Mouse (Mus musculus) stomach, embryonic 15.5 days (tissue): ENCODE results near the gene Vps41. TPM values are rescaled to one million over a fixed set of nuclear protein-coding genes. Genes with fewer than 3 reads are reported as not detected.
A peak's percentile ranks its signal among the peaks of the same experiment; 100 is the strongest.

Experiments used
- ATAC-seq: fragments of 200-750 bp; cut with Nextera tagmentation; 2 replicates; pipeline ENCODE4 v1.8.0; 2017; ENCODE audit warnings: low read depth, moderate number of reproducible peaks, moderate TSS enrichment; ENCODE audit not compliant: insufficient read depth, low FRiP score
- H3K27ac ChIP-seq: fragments of 300-500 bp; sonication (generic); 2 replicates; pipeline ENCODE4 v1.5.1; 2015; ENCODE audit warnings: mild to moderate bottlenecking, inconsistent platforms
- H3K27me3 ChIP-seq: fragments of 300-500 bp; sonication (generic); replicated peaks from 2 replicates; pipeline ENCODE4 v1.6.1; 2015; ENCODE audit warnings: inconsistent platforms
- H3K36me3 ChIP-seq: fragments of 300-500 bp; sonication (generic); 2 replicates; pipeline ENCODE4 v1.6.1; 2015; ENCODE audit warnings: inconsistent platforms
- H3K4me1 ChIP-seq: fragments of 300-500 bp; sonication (generic); 2 replicates; pipeline ENCODE4 v1.6.1; 2015; ENCODE audit warnings: inconsistent platforms
- H3K4me2 ChIP-seq: fragments of 300-500 bp; sonication (generic); 2 replicates; pipeline ENCODE4 v1.6.1; 2015; ENCODE audit warnings: mild to moderate bottlenecking, inconsistent platforms
- H3K4me3 ChIP-seq: fragments of 300-500 bp; sonication (generic); replicated peaks from 2 replicates; pipeline ENCODE4 v1.5.1; 2015; ENCODE audit warnings: inconsistent platforms
- H3K9ac ChIP-seq: fragments of 300-500 bp; sonication (generic); 2 replicates; pipeline ENCODE4 v1.6.1; 2015; ENCODE audit warnings: inconsistent platforms
- H3K9me3 ChIP-seq: fragments of 300-500 bp; sonication (generic); 2 replicates; pipeline ENCODE4 v1.6.1; 2016; ENCODE audit warnings: inconsistent platforms
- WGBS: fragments of 180-500 bp; shearing (Covaris S2); methylation state at CpG from one replicate; pipeline ENCODE4 v1.1.7; 2015; 5-methylcytosine and 5-hydroxymethylcytosine counted together
- polyA plus RNA-seq: library from polyadenylated mRNA; unstranded; fragments of >200 nt; fragmentation: Nextera tagmentation; extraction: Ambion mirVana; gene quantifications from 2 replicates; pipeline ENCODE4 v1.2.1, GENCODE M21; 2015

The Vps41 gene
- polyA plus RNA-seq, 1 experiment from 2014 or later: 54.0 TPM

- Histone ChIP-seq H3K36me3 (0 out of 2 replicates have a peak, but pooled peaks cover 4% of the 10 kb centered on the region), H3K27me3 (no peaks in the 10 kb centered on the region), H3K9ac (no peak overlapping the region), H3K4me3 (no peak overlapping the region), H3K27ac (no peak overlapping the region), H3K4me2 (no peak overlapping the region), H3K9me3 (no peaks in the 10 kb centered on the region), H3K4me1 (no peaks in the 10 kb centered on the region)
- 54% methylated on average over 3 of the region's 3 CpGs for WGBS
- no peak for ATAC-seq
Observed at GRCm38 (mm10) chr13:18847386-18847785, 130.3 kb downstream of the Vps41 start.

DNA sequence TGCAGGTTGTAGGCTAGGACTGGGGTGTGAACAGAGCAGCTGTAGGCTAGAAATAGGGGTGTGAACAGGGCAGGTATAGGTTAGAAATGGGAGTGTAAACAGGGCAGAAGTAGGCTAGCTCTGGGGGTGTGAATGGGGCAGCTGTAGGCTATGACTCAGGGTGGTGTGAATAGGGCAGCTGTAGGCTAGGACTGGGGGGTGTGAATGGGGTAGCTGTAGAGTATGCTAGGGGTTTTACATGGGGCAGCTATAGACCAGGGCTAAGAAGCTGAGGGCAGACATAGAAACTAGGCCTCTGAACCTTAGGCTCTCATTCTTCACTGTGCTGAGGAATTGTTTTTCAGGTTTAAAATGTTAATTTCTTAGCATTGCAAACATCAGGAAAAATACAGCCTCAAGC is 132.5 kb downstream of the Vps41 start:
- Histone ChIP-seq H3K36me3 (0 out of 2 replicates have a peak, but pooled peaks cover 4% of the 10 kb centered on the region), H3K9ac (no peak overlapping the region), H3K9me3 (no peaks in the 10 kb centered on the region), H3K4me1 (no peaks in the 10 kb centered on the region), H3K27ac (no peak overlapping the region), H3K4me3 (no peak overlapping the region), H3K4me2 (no peak overlapping the region), H3K27me3 (no peaks in the 10 kb centered on the region)
- 0 out of 2 replicates have a peak, but pooled peaks have one; percentile 27 for ATAC-seq

DNA sequence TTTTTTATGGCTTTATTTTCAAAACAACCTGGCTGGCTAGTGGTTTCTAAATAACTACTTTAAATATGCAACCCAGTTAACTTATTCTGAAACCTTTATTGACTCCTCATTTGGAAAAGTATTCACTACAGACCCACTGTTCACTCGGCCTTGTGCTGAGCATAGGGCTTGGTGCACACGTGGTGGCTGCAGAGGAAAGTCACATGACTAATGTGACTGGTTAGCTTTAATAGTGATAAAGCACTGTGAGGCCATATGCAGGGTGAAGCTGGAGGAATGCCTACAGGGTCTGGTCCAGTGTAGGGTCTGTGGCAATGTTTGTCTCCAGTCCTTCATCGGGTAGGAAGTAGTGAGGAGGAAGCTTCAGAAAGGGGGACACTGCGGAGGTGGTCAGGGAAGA is 134.1 kb downstream of the Vps41 start:
- WGBS: 71% methylated on average over 4 of the region's 4 CpGs
- Histone ChIP-seq H3K4me3 (no peak overlapping the region), H3K9me3 (no peaks in the 10 kb centered on the region), H3K36me3 (no peaks in the 10 kb centered on the region), H3K27ac (no peak overlapping the region), H3K4me2 (no peak overlapping the region), H3K27me3 (no peaks in the 10 kb centered on the region), H3K9ac (no peak overlapping the region), H3K4me1 (no peaks in the 10 kb centered on the region)
- no peak for ATAC-seq

- Histone ChIP-seq H3K9ac (no peak overlapping the region), H3K27ac (no peak overlapping the region), H3K4me3 (no peak overlapping the region), H3K4me1 (no peaks in the 10 kb centered on the region), H3K9me3 (no peaks in the 10 kb centered on the region), H3K27me3 (no peaks in the 10 kb centered on the region), H3K36me3 (no peaks in the 10 kb centered on the region), H3K4me2 (no peak overlapping the region)
- ATAC-seq: no peak
- WGBS: 77% methylated on average over 8 of the region's 8 CpGs
Observed at GRCm38 (mm10) chr13:18852718-18853117, 135.6 kb downstream of the Vps41 start.

DNA sequence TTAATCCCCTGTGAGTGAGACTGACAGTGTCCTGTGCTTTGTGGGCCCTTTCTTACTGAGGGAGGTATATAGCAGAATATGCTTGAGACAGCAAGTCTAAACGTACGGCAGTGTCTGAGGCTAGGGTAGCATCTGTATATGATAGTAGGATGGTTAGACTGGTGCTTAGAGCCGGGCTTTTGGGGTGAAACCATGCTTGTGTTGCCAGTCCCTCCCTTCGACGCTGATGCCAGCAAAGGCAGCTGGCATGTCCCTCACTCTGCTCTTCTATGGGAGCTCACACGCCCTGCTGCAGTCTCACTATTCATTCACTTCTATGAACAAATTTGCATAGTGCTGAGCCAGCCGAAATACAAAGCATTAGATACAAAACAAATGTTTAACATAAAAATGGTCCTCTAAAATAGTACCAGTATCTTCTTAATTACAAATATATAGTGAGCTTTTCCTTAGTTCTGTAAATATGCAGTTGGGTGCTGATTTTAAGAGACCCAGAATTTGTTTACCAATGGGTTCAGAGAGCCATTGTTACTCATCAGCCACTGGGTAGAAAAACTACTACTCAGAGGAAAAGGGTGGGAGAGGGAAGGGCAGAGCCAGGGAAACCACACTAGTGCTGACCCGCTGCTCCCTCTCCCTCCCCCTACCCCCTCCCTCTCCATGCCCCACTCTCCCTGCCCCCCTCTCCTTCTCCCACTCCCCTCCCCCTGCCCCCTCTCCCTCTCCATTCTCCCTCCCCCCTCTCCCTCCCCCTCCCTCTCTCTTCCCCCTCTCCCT is 139.1 kb downstream of the Vps41 start:
- H3K27me3 ChIP-seq: no peaks in the 10 kb centered on the region
- 81% methylated on average over 8 of the region's 8 CpGs for WGBS
- H3K36me3 ChIP-seq: no peaks in the 10 kb centered on the region
- ATAC-seq: no peak
- no peak overlapping the region for H3K27ac ChIP-seq
- H3K9me3 ChIP-seq: no peaks in the 10 kb centered on the region
- H3K4me2 ChIP-seq: no peak overlapping the region
- no peak overlapping the region for H3K4me3 ChIP-seq
- no peak overlapping the region for H3K9ac ChIP-seq
- no peaks in the 10 kb centered on the region for H3K4me1 ChIP-seq

- Histone ChIP-seq H3K4me2 (no peak overlapping the region), H3K27ac (no peak overlapping the region), H3K9me3 (no peaks in the 10 kb centered on the region), H3K4me3 (no peak overlapping the region), H3K4me1 (no peaks in the 10 kb centered on the region), H3K27me3 (no peaks in the 10 kb centered on the region), H3K36me3 (no peaks in the 10 kb centered on the region), H3K9ac (no peak overlapping the region)
- 67% methylated on average over 4 of the region's 4 CpGs for WGBS
- ATAC-seq: no peak
Observed at GRCm38 (mm10) chr13:18858183-18858582, 141.1 kb downstream of the Vps41 start.

GRCm38 (mm10) chr13:18859389-18859788 is 142.3 kb downstream of the Vps41 start:
- no peaks in the 10 kb centered on the region for H3K36me3 ChIP-seq
- no peak overlapping the region for H3K9ac ChIP-seq
- WGBS: 94% methylated on average over 3 of the region's 3 CpGs
- no peaks in the 10 kb centered on the region for H3K4me1 ChIP-seq
- H3K4me3 ChIP-seq: no peak overlapping the region
- no peaks in the 10 kb centered on the region for H3K27me3 ChIP-seq
- ATAC-seq: no peak
- H3K27ac ChIP-seq: no peak overlapping the region
- no peaks in the 10 kb centered on the region for H3K9me3 ChIP-seq
- H3K4me2 ChIP-seq: no peak overlapping the region

GRCm38 (mm10) chr13:18868030-18868490 is 151.0 kb downstream of the Vps41 start:
- Histone ChIP-seq H3K27me3 (no peaks in the 10 kb centered on the region), H3K36me3 (no peaks in the 10 kb centered on the region), H3K9me3 (no peaks in the 10 kb centered on the region), H3K4me1 (no peaks in the 10 kb centered on the region), H3K4me2 (no peak overlapping the region), H3K9ac (no peak overlapping the region), H3K27ac (no peak overlapping the region; the same call in 1 of the 2 replicates), H3K4me3 (no peak overlapping the region)
- 28% methylated on average over 5 of the region's 5 CpGs for WGBS
- peak; percentile 86 for ATAC-seq

GRCm38 (mm10) chr13:18868825-18869224 is 151.7 kb downstream of the Vps41 start:
- H3K4me1 ChIP-seq: no peaks in the 10 kb centered on the region
- no peak overlapping the region for H3K27ac ChIP-seq
- 81% methylated on average over 5 of the region's 5 CpGs for WGBS

GRCm38 (mm10) chr13:18875321-18875720 is 158.2 kb downstream of the Vps41 start:
- Histone ChIP-seq H3K9me3 (no peaks in the 10 kb centered on the region), H3K4me3 (no peak overlapping the region), H3K4me1 (no peaks in the 10 kb centered on the region), H3K9ac (no peak overlapping the region), H3K36me3 (no peaks in the 10 kb centered on the region), H3K27me3 (no peaks in the 10 kb centered on the region), H3K27ac (no peak overlapping the region), H3K4me2 (no peak overlapping the region)
- 45% methylated on average over 7 of the region's 7 CpGs for WGBS
- ATAC-seq: no peak

More at GRCm38 (mm10) chr13:18868825-18869224, 151.7 kb downstream of the Vps41 start:
- Histone ChIP-seq H3K9ac (no peak overlapping the region), H3K4me3 (no peak overlapping the region), H3K27me3 (no peaks in the 10 kb centered on the region), H3K36me3 (no peaks in the 10 kb centered on the region), H3K9me3 (no peaks in the 10 kb centered on the region), H3K4me2 (no peak overlapping the region)
- no peak for ATAC-seq

GRCm38 (mm10) chr13:18892910-18893309 is 175.8 kb downstream of the Vps41 start:
- no peaks in the 10 kb centered on the region for H3K9me3 ChIP-seq
- no peak overlapping the region for H3K9ac ChIP-seq
- H3K4me3 ChIP-seq: no peak overlapping the region
- H3K4me1 ChIP-seq: no peaks in the 10 kb centered on the region
- H3K36me3 ChIP-seq: no peaks in the 10 kb centered on the region
- 61% methylated on average over 9 of the region's 9 CpGs for WGBS
- ATAC-seq: peak; percentile 31; the same call in 1 of the 2 replicates
- no peak overlapping the region for H3K4me2 ChIP-seq
- no peak overlapping the region for H3K27ac ChIP-seq
- no peaks in the 10 kb centered on the region for H3K27me3 ChIP-seq

- Histone ChIP-seq H3K4me2 (no peak overlapping the region), H3K4me3 (no peak overlapping the region), H3K36me3 (no peaks in the 10 kb centered on the region), H3K9ac (no peak overlapping the region), H3K4me1 (no peaks in the 10 kb centered on the region), H3K9me3 (no peaks in the 10 kb centered on the region), H3K27me3 (no peaks in the 10 kb centered on the region), H3K27ac (no peak overlapping the region)
- no peak for ATAC-seq
- WGBS: 89% methylated on average over 3 of the region's 3 CpGs
Observed at GRCm38 (mm10) chr13:18896789-18897188, 179.7 kb downstream of the Vps41 start.
